Mouse (Mus musculus): ENCODE measurements at regions not wholly inside any gene's neighbourhood (a gene's known extent, or its start where the extent isn't known, plus 50 kb on each side); places are given as distances from the start of the nearest gene placed in this dataset.
"Not testable (repeated sequence)": the region's sequence is repeated elsewhere in the genome, so short reads cannot be mapped to it uniquely, and the experiment has no call there.

DNA sequence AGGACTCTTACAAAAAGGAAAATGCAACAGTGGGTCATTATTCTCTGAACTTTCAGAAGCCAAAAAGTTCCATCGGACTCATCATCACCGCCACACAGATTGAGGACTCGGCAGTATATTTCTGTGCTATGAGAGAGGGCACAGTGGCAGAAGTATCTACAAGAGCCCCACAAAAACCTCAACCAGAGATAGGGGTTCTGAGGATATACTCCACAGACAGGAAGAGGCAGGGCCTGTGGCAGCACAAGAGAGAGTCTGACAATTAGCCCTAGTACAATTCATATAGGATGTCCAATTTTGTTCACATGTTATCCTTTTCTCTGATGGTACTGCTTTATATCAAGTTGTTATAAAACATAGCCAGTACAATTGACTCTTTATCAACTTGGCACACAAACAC, 552.1 kb upstream of the Olfr1507 start:
- not testable (repeated sequence) for TF ChIP-seq CTCF, POLR2A (IDR thresholded peaks at IDR 0.05; ENCODE audit: extremely low read depth, insufficient read depth, low read length)
